Mouse (Mus musculus): ENCODE measurements around the gene Serpinb9. TPM values are rescaled to one million over a fixed set of nuclear protein-coding genes. Genes with fewer than 3 reads are reported as not detected.

Serpinb9 gene
- polyA plus RNA-seq, 1 experiment from 2014 or later: 6.3 TPM

GRCm38 (mm10) chr13:33005501-33006075, 2.5 kb downstream of the Serpinb9 start:
- no peak overlapping the region for H3K27ac ChIP-seq (replicated peaks)
- TF ChIP-seq EP300 (optimal IDR thresholded peaks at IDR 0.05) (no peak), CTCF (IDR thresholded peaks at IDR 0.05; ENCODE audit: low read depth) (no peak)
- H3K9me3 ChIP-seq (ENCODE audit: control insufficient read depth, low read length): no peaks in the 10 kb centered on the region

DNA sequence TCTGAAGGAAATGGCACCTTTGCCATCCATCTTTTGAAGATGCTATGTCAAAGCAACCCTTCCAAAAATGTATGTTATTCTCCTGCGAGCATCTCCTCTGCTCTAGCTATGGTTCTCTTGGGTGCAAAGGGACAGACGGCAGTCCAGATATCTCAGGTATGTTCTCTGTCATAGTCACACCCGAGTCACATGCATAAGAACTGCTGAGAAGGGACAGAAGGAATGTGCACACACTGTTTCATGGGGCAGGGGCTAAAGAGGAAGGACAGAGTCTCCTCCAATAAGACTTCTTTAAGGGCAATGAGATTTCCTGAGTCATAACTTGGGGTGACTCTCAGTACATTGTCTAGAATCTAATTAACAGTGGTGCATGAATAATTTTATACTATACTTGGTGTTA, 3.5 kb downstream of the Serpinb9 start:
- Histone ChIP-seq H3K9ac (ENCODE audit: low read length) (no peak overlapping the region), H3K9me3 (ENCODE audit: control insufficient read depth, low read length) (no peaks in the 10 kb centered on the region), H3K27me3 (ENCODE audit: control insufficient read depth, insufficient read depth, low read length) (no peaks in the 10 kb centered on the region), H3K27ac (replicated peaks) (no peak overlapping the region), H3K4me2 (replicated peaks; ENCODE audit: low read depth) (no peak overlapping the region), H3K36me3 (ENCODE audit: control insufficient read depth, insufficient read depth, low read length) (no peaks in the 10 kb centered on the region), H3K4me1 (replicated peaks; ENCODE audit: control insufficient read depth, insufficient read depth) (peaks cover 3% of the 10 kb centered on the region; the same call in 1 of the 2 replicates), H3K4me3 (ENCODE audit: low read depth, low read length) (no peak overlapping the region)
- DNase-seq (ENCODE audit: low spot score): no peak
- TF ChIP-seq EP300 (optimal IDR thresholded peaks at IDR 0.05) (no peak), CTCF (IDR thresholded peaks at IDR 0.05; ENCODE audit: low read depth) (no peak)
- no peak for ATAC-seq (ENCODE audit: low FRiP score, low TSS enrichment)
- WGBS: 81% methylated on average over 3 of the region's 3 CpGs

More at GRCm38 (mm10) chr13:33005501-33006075, 2.5 kb downstream of the Serpinb9 start:
- H3K9ac ChIP-seq (ENCODE audit: low read length): no peak overlapping the region
- 47% methylated on average over 2 of the region's 2 CpGs for WGBS
- peaks cover 3% of the 10 kb centered on the region; the same call in 1 of the 2 replicates for H3K4me1 ChIP-seq (replicated peaks; ENCODE audit: control insufficient read depth, insufficient read depth)
- no peaks in the 10 kb centered on the region for H3K27me3 ChIP-seq (ENCODE audit: control insufficient read depth, insufficient read depth, low read length)
- no peak overlapping the region for H3K4me2 ChIP-seq (replicated peaks; ENCODE audit: low read depth)
- no peak overlapping the region; the same call in 1 of the 2 replicates for H3K4me3 ChIP-seq (ENCODE audit: low read depth, low read length)
- DNase-seq (ENCODE audit: low spot score) (no peak), ATAC-seq (ENCODE audit: low FRiP score, low TSS enrichment) (0 out of 2 replicates have a peak, but pooled peaks have one; percentile 13)
- no peaks in the 10 kb centered on the region for H3K36me3 ChIP-seq (ENCODE audit: control insufficient read depth, insufficient read depth, low read length)

DNA sequence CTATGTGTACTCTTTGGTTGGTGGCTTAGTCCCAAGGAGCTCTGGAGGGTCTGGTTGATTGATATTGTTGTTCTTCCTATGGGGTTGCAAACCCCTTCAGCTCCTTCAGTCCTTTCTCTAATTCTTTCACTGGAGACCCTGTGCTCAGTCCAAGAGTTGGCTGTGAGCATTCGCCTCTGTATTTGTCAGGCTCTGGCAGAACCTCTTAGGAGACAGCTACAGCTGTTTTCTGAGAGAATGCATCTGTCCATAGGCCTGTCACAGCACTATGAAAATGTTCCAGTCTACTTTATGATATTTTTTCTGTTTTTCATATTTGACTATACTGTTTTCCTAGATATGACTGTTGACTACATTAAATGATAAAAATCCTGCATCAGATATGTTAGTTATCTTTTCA, 9.3 kb downstream of the Serpinb9 start:
- Histone ChIP-seq H3K27ac (replicated peaks) (no peak overlapping the region), H3K27me3 (ENCODE audit: control insufficient read depth, insufficient read depth, low read length) (no peaks in the 10 kb centered on the region), H3K36me3 (ENCODE audit: control insufficient read depth, insufficient read depth, low read length) (no peaks in the 10 kb centered on the region; the same call in 1 of the 2 replicates), H3K4me3 (ENCODE audit: low read depth, low read length) (no peak overlapping the region), H3K9me3 (ENCODE audit: control insufficient read depth, low read length) (no peaks in the 10 kb centered on the region), H3K4me1 (replicated peaks; ENCODE audit: control insufficient read depth, insufficient read depth) (no peaks in the 10 kb centered on the region), H3K4me2 (replicated peaks; ENCODE audit: low read depth) (no peak overlapping the region), H3K9ac (ENCODE audit: low read length) (no peak overlapping the region)
- DNase-seq (ENCODE audit: low spot score) (no peak), ATAC-seq (ENCODE audit: low FRiP score, low TSS enrichment) (no peak)
- TF ChIP-seq CTCF (IDR thresholded peaks at IDR 0.05; ENCODE audit: low read depth) (no peak), EP300 (optimal IDR thresholded peaks at IDR 0.05) (no peak)
- WGBS: 58% methylated on average over 1 of the region's 1 CpGs

- TF ChIP-seq EP300 (optimal IDR thresholded peaks at IDR 0.05): no peak
- no peak for TF ChIP-seq CTCF (IDR thresholded peaks at IDR 0.05; ENCODE audit: low read depth)
- no peaks in the 10 kb centered on the region; the same call in 1 of the 2 replicates for H3K36me3 ChIP-seq (ENCODE audit: control insufficient read depth, insufficient read depth, low read length)
- H3K27me3 ChIP-seq (ENCODE audit: control insufficient read depth, insufficient read depth, low read length): no peaks in the 10 kb centered on the region
- no peak for DNase-seq (ENCODE audit: low spot score)
- 41% methylated on average over 2 of the region's 2 CpGs for WGBS
- H3K9me3 ChIP-seq (ENCODE audit: control insufficient read depth, low read length): no peaks in the 10 kb centered on the region
- no peak overlapping the region for H3K4me2 ChIP-seq (replicated peaks; ENCODE audit: low read depth)
- H3K4me3 ChIP-seq (ENCODE audit: low read depth, low read length): no peak overlapping the region
- no peak overlapping the region for H3K9ac ChIP-seq (ENCODE audit: low read length)
- H3K4me1 ChIP-seq (replicated peaks; ENCODE audit: control insufficient read depth, insufficient read depth): no peaks in the 10 kb centered on the region
- no peak for ATAC-seq (ENCODE audit: low FRiP score, low TSS enrichment)
- no peak overlapping the region for H3K27ac ChIP-seq (replicated peaks)
Observed at GRCm38 (mm10) chr13:33013271-33013670, 10.2 kb downstream of the Serpinb9 start.

DNA sequence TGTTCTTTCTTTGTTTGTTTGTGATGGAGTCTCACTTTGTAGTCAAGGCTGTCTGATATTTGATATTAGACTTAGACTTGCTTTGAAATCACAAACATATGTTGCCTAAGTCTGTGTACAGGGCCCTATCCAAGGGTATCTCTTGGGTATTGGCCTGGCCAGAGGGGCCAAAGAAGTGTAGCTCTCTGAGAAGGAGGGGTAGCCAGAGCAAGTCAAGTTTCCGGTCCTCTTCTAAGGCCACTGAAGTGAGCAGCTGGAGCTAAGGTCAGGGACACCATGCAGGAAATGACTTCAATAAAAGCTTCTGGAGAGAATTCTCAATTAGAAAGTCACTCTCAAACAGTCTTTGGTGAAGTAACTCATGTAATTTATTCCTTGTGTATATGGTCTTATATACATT, 19.3 kb downstream of the Serpinb9 start:
- DNase-seq (ENCODE audit: low spot score): no peak
- H3K9me3 ChIP-seq (ENCODE audit: control insufficient read depth, low read length): no peaks in the 10 kb centered on the region
- no peaks in the 10 kb centered on the region for H3K36me3 ChIP-seq (ENCODE audit: control insufficient read depth, insufficient read depth, low read length)
- no peak overlapping the region for H3K9ac ChIP-seq (ENCODE audit: low read length)
- H3K27me3 ChIP-seq (ENCODE audit: control insufficient read depth, insufficient read depth, low read length): no peaks in the 10 kb centered on the region
- no peak overlapping the region for H3K27ac ChIP-seq (replicated peaks)
- no peak overlapping the region for H3K4me2 ChIP-seq (replicated peaks; ENCODE audit: low read depth)
- 88% methylated on average over 1 of the region's 1 CpGs for WGBS
- ATAC-seq (ENCODE audit: low FRiP score, low TSS enrichment): no peak
- no peaks in the 10 kb centered on the region for H3K4me1 ChIP-seq (replicated peaks; ENCODE audit: control insufficient read depth, insufficient read depth)
- no peak overlapping the region for H3K4me3 ChIP-seq (ENCODE audit: low read depth, low read length)
- TF ChIP-seq CTCF (IDR thresholded peaks at IDR 0.05; ENCODE audit: low read depth) (no peak), EP300 (optimal IDR thresholded peaks at IDR 0.05) (no peak)

- Histone ChIP-seq H3K9me3 (ENCODE audit: control insufficient read depth, low read length) (no peaks in the 10 kb centered on the region), H3K9ac (ENCODE audit: low read length) (no peak overlapping the region), H3K4me3 (ENCODE audit: low read depth, low read length) (no peak overlapping the region), H3K4me1 (replicated peaks; ENCODE audit: control insufficient read depth, insufficient read depth) (no peaks in the 10 kb centered on the region), H3K27ac (replicated peaks) (no peak overlapping the region), H3K4me2 (replicated peaks; ENCODE audit: low read depth) (no peak overlapping the region), H3K27me3 (ENCODE audit: control insufficient read depth, insufficient read depth, low read length) (no peaks in the 10 kb centered on the region), H3K36me3 (ENCODE audit: control insufficient read depth, insufficient read depth, low read length) (no peaks in the 10 kb centered on the region)
- TF ChIP-seq EP300 (optimal IDR thresholded peaks at IDR 0.05) (no peak), CTCF (IDR thresholded peaks at IDR 0.05; ENCODE audit: low read depth) (no peak)
- 43% methylated on average over 1 of the region's 1 CpGs for WGBS
- DNase-seq (ENCODE audit: low spot score) (no peak), ATAC-seq (ENCODE audit: low FRiP score, low TSS enrichment) (no peak)
Observed at GRCm38 (mm10) chr13:33026427-33027057, 23.5 kb downstream of the Serpinb9 start.

All from stomach, postnatal 0 days (tissue).